Mouse (Mus musculus) left cerebral cortex, postnatal 36 days (tissue): ENCODE data around the gene 4922502D21Rik. TPM values are rescaled to one million over a fixed set of nuclear protein-coding genes. Genes with fewer than 3 reads are reported as not detected.
A peak's percentile ranks its signal among the peaks of the same experiment; 100 is the strongest.
"Not testable (repeated sequence)": the region's sequence is repeated elsewhere in the genome, so short reads cannot be mapped to it uniquely, and the experiment has no call there.

ENCODE experiments used
- DNase-seq, 2 experiments: peaks; one replicate each; pipeline ENCODE4 v3.0.0; 2021 to 2022; ENCODE audit warnings: low spot score in 2 of 2, mixed read lengths in 1 of 2
- intact Hi-C: fragments of 180-260 bp; cut with DNase I; formaldehyde crosslinking; loops from one replicate; pipeline ENCODE4 v1.15.1; 2025
- total RNA-seq, 2 experiments: library from RNA; stranded (reverse); gene quantifications; 2 replicates each; pipeline ENCODE4 v1.2.3; 2021

The 4922502D21Rik gene
- total RNA-seq = not detected

- no peak for DNase-seq
Observed at GRCm38 (mm10) chr6:129331610-129332009, at the start of gene 4922502D21Rik. TSS of gene 4922502D21Rik (minus strand) at chr6:129331796.

GRCm38 (mm10) chr6:129380454-129380853, 48.9 kb upstream of the 4922502D21Rik start:
- DNase-seq = no peak
- intact Hi-C loops = no loop called here

More at GRCm38 (mm10) chr6:129331610-129332009, at the start of gene 4922502D21Rik:
- intact Hi-C loops = no loop called here

- DNase-seq = no peak
- intact Hi-C loops = no loop called here
Observed at GRCm38 (mm10) chr6:129374937-129375471, 43.4 kb upstream of the 4922502D21Rik start.

GRCm38 (mm10) chr6:129369374-129370132, 38.0 kb upstream of the 4922502D21Rik start:
- intact Hi-C loops = loop anchor here (5.0 kb wide), 1 partner anchor 517 kb away; no protein-coding TSS in a partner anchor
- no peak for DNase-seq

GRCm38 (mm10) chr6:129365959-129366359, 34.4 kb upstream of the 4922502D21Rik start:
- DNase-seq = peak in 1 of 2 experiments; percentile 8
- intact Hi-C loops = loop anchor here (2.0 to 5.0 kb wide), 2 partner anchors 103 to 514 kb away; no protein-coding TSS in a partner anchor

- no peak for DNase-seq
- intact Hi-C loops = loop anchor here (2.0 kb wide), 1 partner anchor 29 kb away; no protein-coding TSS in a partner anchor
Observed at GRCm38 (mm10) chr6:129363942-129364341, 32.3 kb upstream of the 4922502D21Rik start.

GRCm38 (mm10) chr6:129359515-129359914, 27.9 kb upstream of the 4922502D21Rik start:
- no peak for DNase-seq
- intact Hi-C loops = no loop called here

- intact Hi-C loops = no loop called here
- DNase-seq = no peak
Observed at GRCm38 (mm10) chr6:129356430-129356829, 24.8 kb upstream of the 4922502D21Rik start.

GRCm38 (mm10) chr6:129355774-129356173, 24.2 kb upstream of the 4922502D21Rik start:
- no peak for DNase-seq
- intact Hi-C loops = no loop called here

- DNase-seq = no peak
- intact Hi-C loops = no loop called here
Observed at GRCm38 (mm10) chr6:129351091-129351490, 19.5 kb upstream of the 4922502D21Rik start.

- intact Hi-C loops = no loop called here
- DNase-seq = no peak
Observed at GRCm38 (mm10) chr6:129349524-129350352, 18.1 kb upstream of the 4922502D21Rik start.

GRCm38 (mm10) chr6:129344408-129344807, 12.8 kb upstream of the 4922502D21Rik start:
- no peak for DNase-seq
- intact Hi-C loops = no loop called here

GRCm38 (mm10) chr6:129342391-129342790, 10.8 kb upstream of the 4922502D21Rik start, which contains the start of gene Clec12a:
TSS of gene Clec12a (plus strand) at chr6:129342691.
- intact Hi-C loops, DNase-seq: not testable (repeated sequence)

GRCm38 (mm10) chr6:129337751-129338150, 6.2 kb upstream of the 4922502D21Rik start:
- intact Hi-C loops = no loop called here
- no peak for DNase-seq

- intact Hi-C loops = loop anchor here (2.0 kb wide), 1 partner anchor 29 kb away; no protein-coding TSS in a partner anchor
- peak; percentile 23 to 25 for DNase-seq
Observed at GRCm38 (mm10) chr6:129333674-129334078, 2.1 kb upstream of the 4922502D21Rik start.

- intact Hi-C loops = no loop called here
- DNase-seq = no peak
Observed at GRCm38 (mm10) chr6:129326568-129327150, 4.9 kb downstream of the 4922502D21Rik start.

- intact Hi-C loops = no loop called here
- no peak for DNase-seq
Observed at GRCm38 (mm10) chr6:129326016-129326415, 5.6 kb downstream of the 4922502D21Rik start.

GRCm38 (mm10) chr6:129319331-129319730, 12.3 kb downstream of the 4922502D21Rik start:
- intact Hi-C loops = no loop called here
- no peak for DNase-seq

GRCm38 (mm10) chr6:129318395-129318794, 13.2 kb downstream of the 4922502D21Rik start:
- intact Hi-C loops = no loop called here
- no peak for DNase-seq

- no peak for DNase-seq
- intact Hi-C loops = no loop called here
Observed at GRCm38 (mm10) chr6:129316463-129316862, 15.1 kb downstream of the 4922502D21Rik start.
